Mouse (Mus musculus): Measurements from ENCODE around the gene Arpc1a.

DNA sequence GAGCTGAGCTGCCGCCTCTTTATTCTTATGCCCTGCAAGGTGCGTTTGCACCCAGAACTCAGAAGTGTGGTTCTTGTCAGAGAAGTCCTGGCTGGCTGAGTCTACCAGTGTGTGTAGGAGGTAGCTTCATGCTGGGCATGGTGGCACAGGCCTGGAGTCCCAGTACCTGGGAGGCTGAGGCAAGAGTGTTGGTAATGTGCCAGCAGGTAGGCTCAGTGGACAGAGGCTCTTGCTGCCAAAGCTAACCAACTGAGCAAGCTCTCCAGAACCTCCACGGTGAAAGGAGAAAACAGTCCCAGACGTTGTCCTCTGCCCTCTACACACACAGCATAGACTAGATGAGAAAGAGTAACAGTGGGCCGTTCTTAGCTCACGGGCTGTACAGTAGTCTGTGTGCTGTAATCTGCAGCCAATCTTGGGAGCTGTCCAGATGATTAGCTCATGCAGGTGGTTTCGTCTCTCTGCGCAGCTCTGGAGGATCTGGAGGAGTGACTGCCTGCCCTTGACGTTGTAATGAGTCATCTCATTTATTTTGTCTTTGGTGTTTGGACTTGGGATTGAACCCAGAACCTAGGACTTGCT is 22.2 kb downstream of the Arpc1a start:
- TF ChIP-seq CTCF (IDR thresholded peaks at IDR 0.05; ENCODE audit: extremely low read depth, insufficient read depth, insufficient read length, insufficient replicate concordance), result no peak
- TF ChIP-seq POLR2A (IDR thresholded peaks at IDR 0.05; ENCODE audit: low read depth, low read length), result no peak

All from spleen, adult 2 months (tissue).